Mouse (Mus musculus): Measurements from ENCODE around the gene Sipa1l3.

Sipa1l3 gene

GRCm38 (mm10) chr7:29277510-29277909 lies 240.9 kb downstream of the Sipa1l3 start:
- no peak for DNase-seq

GRCm38 (mm10) chr7:29276715-29277114 lies 241.7 kb downstream of the Sipa1l3 start:
- no peak for DNase-seq

GRCm38 (mm10) chr7:29271687-29272465 lies 246.6 kb downstream of the Sipa1l3 start:
- no peak for DNase-seq

GRCm38 (mm10) chr7:29270445-29270844 lies 248.0 kb downstream of the Sipa1l3 start:
- DNase-seq: no peak

Measured in thymus, postnatal 4 days (tissue).